Mouse (Mus musculus): ENCODE results near the gene Surf2. TPM values are rescaled to one million over a fixed set of nuclear protein-coding genes. Genes with fewer than 3 reads are reported as not detected.
"Not testable (repeated sequence)": the region's sequence is repeated elsewhere in the genome, so short reads cannot be mapped to it uniquely, and the experiment has no call there.

Gene Surf2
- 55.7 and 56.0 TPM in 2 replicates for polyA plus RNA-seq (2015; fragmentation: Nextera tagmentation; extraction: Ambion mirVana)

DNA sequence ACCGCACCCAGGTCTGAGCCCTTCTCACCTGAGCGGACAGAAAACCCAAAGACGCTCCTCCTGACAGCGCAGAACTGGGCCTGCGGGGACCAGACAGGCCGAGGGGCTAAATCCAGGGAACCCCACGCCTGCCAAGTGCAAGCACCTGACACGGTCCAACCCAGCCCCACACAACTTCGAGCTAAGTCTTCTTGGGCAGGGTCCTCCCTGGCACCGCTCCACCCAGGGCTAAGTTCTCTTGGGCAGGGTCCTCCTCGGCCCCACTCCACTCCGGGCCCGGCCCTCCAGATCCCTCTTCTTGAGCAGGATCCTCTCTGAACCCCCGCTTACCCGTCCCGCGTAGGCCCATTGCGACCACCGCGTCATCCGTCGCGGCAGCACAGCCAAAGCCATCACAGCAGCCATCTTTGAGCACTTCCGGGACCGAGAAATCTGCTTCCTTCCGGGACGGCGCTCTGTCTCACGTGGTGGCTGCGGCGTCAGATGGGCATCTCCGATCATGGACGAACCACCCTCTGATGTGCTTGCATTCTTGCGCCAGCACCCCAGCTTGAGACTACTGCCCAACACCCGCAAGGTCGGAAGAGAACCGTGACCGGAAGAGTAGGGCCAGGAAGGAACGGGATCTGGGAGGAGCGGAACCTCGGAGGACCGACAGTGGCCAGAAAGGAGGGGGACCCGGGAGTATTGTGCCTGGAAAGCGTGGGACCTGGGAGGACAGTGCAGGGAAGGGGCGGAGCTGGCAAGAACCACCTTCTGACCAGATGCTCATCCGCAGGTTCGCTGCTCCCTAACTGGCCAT, at the start of gene Surf2, which contains the start of gene Surf1:
Surf2 (plus strand) TSS at position 441 of the 802 bp plus-strand sequence.
Surf1 (minus strand) TSS at position 604 of the 802 bp plus-strand sequence.
- ATAC-seq (ENCODE audit: low FRiP score), result peak; percentile 80
- Histone ChIP-seq H3K27me3 (no peaks in the 10 kb centered on the region), H3K9ac (peak within 1 kb of the TSS; percentile 91), H3K4me2 (peak within 1 kb of the TSS; percentile 100), H3K36me3 (peaks cover 70% of the 10 kb centered on the region), H3K4me1 (replicated peaks) (peaks cover 51% of the 10 kb centered on the region), H3K27ac (peak within 1 kb of the TSS; percentile 83), H3K4me3 (peak within 1 kb of the TSS; percentile 62), H3K9me3 (no peaks in the 10 kb centered on the region)
- 2% methylated on average over 47 of the region's 47 CpGs for WGBS

DNA sequence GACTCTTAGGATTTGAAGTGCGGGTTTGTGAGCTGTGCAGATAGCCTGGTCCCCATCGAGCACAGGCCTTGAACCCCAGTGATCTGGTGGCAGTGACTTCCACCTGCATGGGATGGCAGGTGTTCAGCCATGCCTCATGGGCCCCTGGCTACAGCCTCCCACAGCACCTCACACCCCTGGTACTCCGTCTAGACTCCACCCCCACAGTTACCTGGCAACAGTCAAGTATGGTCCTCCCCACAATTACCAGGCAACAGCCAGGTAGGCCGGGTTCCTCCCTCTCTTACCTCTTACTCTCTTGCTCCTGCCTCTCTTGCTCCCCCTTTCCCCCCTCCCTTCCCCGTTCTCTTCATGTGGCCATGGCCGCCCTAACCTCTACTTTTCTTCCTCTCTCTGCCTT, 45.5 kb upstream of the Surf2 start:
- no peaks in the 10 kb centered on the region for H3K9me3 ChIP-seq
- H3K27me3 ChIP-seq, result no peaks in the 10 kb centered on the region
- H3K4me2 ChIP-seq, result no peak overlapping the region
- 75% methylated on average over 6 of the region's 6 CpGs for WGBS
- ATAC-seq (ENCODE audit: low FRiP score), result no peak
- no peak overlapping the region for H3K4me3 ChIP-seq
- H3K36me3 ChIP-seq, result no peaks in the 10 kb centered on the region
- no peak overlapping the region for H3K27ac ChIP-seq
- H3K9ac ChIP-seq, result no peak overlapping the region
- H3K4me1 ChIP-seq (replicated peaks), result no peaks in the 10 kb centered on the region

DNA sequence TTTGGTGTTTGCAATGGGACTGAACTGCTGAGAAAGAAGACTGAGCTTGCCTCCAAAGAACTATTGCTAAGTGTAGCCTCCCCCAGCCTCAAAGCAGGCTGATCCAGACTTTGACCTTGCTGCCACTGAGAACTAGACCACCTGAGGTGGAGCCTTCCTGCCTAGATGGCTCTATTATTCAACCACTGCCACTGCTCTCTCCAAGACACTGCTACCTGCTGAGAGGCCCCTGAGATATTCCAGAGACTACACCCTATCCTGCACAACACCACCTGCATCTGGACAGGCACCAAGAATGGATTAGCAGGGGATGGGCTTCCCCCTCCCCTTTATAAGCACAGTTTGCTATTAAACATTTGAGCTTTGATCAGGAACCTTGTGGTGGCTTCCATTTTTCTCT, 37.6 kb upstream of the Surf2 start:
- no peak for ATAC-seq (ENCODE audit: low FRiP score)
- no peak overlapping the region for H3K9ac ChIP-seq
- no peaks in the 10 kb centered on the region for H3K36me3 ChIP-seq

DNA sequence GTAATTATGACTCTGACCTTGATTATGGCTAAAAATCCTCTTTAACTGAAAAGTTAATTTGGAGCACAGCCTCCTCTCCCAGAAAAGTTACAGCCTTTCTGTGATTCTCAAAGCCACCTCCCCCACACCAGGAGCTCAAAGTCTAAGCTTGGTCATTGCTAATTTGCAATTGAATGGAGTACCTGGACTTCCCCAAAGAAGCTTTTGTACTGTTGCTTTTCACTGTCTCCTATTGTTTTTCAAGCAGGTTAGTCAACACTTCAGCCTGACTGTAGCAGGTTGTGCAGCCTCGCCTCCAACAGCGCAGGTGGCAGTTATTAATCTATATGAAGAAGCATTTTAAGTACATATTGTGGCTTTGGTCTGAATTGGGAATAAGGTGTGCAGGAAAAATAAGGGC, 30.6 kb upstream of the Surf2 start:
- 79% methylated on average over 2 of the region's 2 CpGs for WGBS
- ATAC-seq (ENCODE audit: low FRiP score), result not testable (repeated sequence)

More for the DNA sequence above, 37.6 kb upstream of the Surf2 start:
- no peak overlapping the region for H3K4me2 ChIP-seq
- H3K27ac ChIP-seq, result no peak overlapping the region
- no peaks in the 10 kb centered on the region for H3K27me3 ChIP-seq
- no peak overlapping the region for H3K4me3 ChIP-seq
- H3K9me3 ChIP-seq, result peaks cover 3% of the 10 kb centered on the region; the same call in 1 of the 2 replicates
- no peaks in the 10 kb centered on the region for H3K4me1 ChIP-seq (replicated peaks)

DNA sequence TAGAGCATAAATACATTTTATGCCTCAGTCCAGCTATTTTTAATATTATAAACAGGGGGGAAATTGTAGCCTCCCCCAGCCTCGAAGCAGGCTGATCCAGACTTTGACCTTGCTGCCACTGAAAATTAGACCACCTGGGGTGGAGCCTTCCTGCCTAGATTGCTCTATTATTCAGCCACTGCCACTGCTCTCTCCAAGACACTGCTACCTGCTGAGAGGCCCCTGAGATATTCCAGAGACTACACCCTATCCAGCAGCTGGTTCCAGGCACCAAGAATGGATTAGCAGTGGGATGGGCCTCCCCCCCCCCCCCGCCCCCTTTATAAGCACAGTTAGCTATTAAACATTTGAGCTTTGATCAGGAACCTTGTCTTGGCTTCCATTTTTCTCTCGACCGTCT, 30.0 kb upstream of the Surf2 start:
- H3K4me1 ChIP-seq (replicated peaks); ATAC-seq (ENCODE audit: low FRiP score); H3K27ac ChIP-seq; H3K4me2 ChIP-seq; H3K27me3 ChIP-seq; H3K9ac ChIP-seq; H3K4me3 ChIP-seq: not testable (repeated sequence)
- 74% methylated on average over 4 of the region's 4 CpGs for WGBS
- H3K9me3 ChIP-seq, result peaks cover 10% of the 10 kb centered on the region; the same call in 1 of the 2 replicates
- peaks cover 37% of the 10 kb centered on the region for H3K36me3 ChIP-seq

More for the DNA sequence above, 30.6 kb upstream of the Surf2 start:
- peaks cover 31% of the 10 kb centered on the region for H3K36me3 ChIP-seq
- not testable (repeated sequence) for H3K4me1 ChIP-seq (replicated peaks); H3K4me3 ChIP-seq; H3K27ac ChIP-seq; H3K27me3 ChIP-seq; H3K4me2 ChIP-seq; H3K9ac ChIP-seq
- peaks cover 10% of the 10 kb centered on the region; the same call in 1 of the 2 replicates for H3K9me3 ChIP-seq

DNA sequence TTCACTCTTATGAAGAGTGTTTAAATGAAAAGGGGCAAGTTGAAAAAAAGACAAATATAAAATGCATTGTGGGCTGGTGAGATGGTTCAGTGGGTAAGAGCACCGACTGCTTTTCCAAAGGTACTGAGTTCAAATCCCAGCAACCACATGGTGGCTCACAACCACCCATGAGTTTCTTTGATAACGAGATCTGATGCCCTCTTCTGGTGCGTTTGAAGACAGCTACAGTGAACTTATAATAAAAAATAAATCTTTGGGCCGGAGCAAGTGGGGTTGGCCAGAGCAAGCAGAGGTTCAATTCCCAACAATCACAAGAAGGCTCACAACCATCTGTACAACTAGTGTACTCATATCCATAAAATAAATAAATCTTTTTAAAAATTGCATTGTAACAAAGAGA, 20.3 kb upstream of the Surf2 start:
- WGBS, result 92% methylated on average over 4 of the region's 4 CpGs
- Histone ChIP-seq H3K27ac (no peak overlapping the region), H3K4me2 (no peak overlapping the region), H3K27me3 (no peaks in the 10 kb centered on the region), H3K4me1 (replicated peaks) (peaks cover 2% of the 10 kb centered on the region; the same call in 1 of the 2 replicates), H3K4me3 (no peak overlapping the region), H3K36me3 (peaks cover 89% of the 10 kb centered on the region), H3K9me3 (no peaks in the 10 kb centered on the region), H3K9ac (no peak overlapping the region)
- no peak for ATAC-seq (ENCODE audit: low FRiP score)

DNA sequence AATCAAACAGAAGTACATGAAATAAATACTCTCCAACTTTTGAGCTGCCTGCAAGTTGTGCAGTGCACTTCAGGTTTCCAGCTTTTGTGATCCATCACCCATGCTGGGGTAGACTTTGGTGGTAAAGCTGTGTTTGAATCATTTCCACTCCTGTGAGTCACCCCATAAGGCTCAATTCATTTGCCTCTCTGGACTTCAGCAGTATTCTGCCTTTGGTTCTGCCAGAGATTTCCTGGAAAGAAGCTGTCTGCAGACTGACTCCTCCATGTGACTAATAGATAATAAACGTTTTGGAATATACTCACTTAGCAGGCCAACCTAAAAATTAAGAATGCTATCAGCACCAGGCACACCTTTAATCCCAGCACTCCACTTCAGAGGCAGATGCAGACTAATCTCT, 15.4 kb upstream of the Surf2 start:
- ATAC-seq (ENCODE audit: low FRiP score), result no peak
- Histone ChIP-seq H3K4me1 (replicated peaks) (peaks cover 27% of the 10 kb centered on the region), H3K9ac (no peak overlapping the region), H3K4me3 (no peak overlapping the region), H3K36me3 (peaks cover 63% of the 10 kb centered on the region), H3K27me3 (no peaks in the 10 kb centered on the region), H3K9me3 (no peaks in the 10 kb centered on the region), H3K27ac (no peak overlapping the region), H3K4me2 (no peak overlapping the region)
- WGBS, result 84% methylated on average over 1 of the region's 1 CpGs

DNA sequence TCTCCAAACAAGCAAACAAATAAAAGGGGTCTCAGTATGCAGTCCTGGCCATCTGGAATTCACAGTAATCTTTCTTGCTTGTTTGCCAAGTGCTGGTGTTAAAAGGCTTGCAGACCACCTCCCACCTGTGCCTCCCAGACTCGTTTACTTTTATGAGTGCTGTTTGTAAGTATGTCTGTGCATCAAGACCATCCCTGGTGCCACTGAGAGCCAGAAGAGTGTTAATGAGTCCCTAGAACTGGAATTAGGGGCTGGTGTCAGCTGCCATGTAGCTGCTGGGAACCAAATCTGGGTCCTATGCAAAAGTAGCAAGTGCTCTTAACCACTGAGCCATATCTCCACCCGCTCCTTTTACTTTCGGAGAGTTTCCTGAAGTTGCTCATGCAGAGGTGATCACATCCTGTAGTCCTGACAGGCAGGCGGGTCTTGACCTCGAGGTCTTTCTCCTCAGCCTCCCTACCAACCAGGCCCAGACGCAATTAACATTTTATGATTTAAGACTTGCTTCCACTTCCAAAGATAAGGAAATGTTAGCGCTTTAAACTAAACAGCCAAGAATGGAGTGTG, 14.2 kb upstream of the Surf2 start:
- H3K4me3 ChIP-seq, result peak overlapping the region; percentile 64
- peak overlapping the region; percentile 75 for H3K4me2 ChIP-seq
- no peaks in the 10 kb centered on the region for H3K9me3 ChIP-seq
- peak overlapping the region; percentile 83 for H3K9ac ChIP-seq
- 16% methylated on average over 7 of the region's 7 CpGs for WGBS
- no peak for ATAC-seq (ENCODE audit: low FRiP score)
- no peak overlapping the region for H3K27ac ChIP-seq
- H3K27me3 ChIP-seq, result no peaks in the 10 kb centered on the region
- H3K4me1 ChIP-seq (replicated peaks), result peaks cover 27% of the 10 kb centered on the region
- peaks cover 63% of the 10 kb centered on the region for H3K36me3 ChIP-seq

DNA sequence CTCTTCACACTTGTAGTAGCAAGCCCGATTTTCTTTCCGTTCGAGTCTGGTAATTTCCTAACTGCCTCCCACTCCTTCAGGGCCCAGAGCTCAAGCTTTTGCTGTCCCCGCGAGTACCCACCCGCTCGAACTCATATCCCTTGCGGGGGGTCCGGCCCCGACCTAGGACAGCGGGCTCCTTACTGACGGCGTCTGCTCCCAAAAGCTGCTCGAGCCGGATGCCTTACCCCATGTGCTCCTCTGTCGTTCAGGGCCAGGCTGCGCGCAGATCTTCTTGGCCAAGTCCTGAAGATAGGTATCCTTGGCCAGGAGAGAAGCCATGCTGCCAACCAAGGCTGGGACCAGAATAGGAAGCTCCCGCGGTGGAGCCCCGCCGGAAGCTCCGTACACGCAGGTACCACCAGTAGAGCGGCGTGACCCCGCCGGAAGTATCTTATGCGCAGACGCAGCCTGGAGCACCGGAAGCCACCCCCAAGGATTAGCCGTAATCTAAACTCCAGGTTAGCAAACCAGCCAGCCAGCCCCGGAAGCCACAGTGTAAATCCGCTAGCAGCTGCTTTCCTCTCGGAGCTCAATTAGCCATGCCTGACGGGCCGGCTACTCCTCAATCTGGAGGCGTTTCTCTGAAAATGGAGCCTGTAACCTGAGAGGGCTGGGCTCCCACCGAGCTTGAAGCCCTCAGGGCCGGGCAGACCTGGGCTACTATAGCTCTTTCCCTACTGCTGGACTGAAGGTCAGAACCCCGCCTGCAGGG, 13.5 kb upstream of the Surf2 start, which contains the start of gene Surf6:
Surf6 (minus strand) TSS at position 413 of the 754 bp plus-strand sequence.
- Histone ChIP-seq H3K27ac (peak within 1 kb of the TSS; percentile 92), H3K4me2 (peak within 1 kb of the TSS; percentile 75), H3K4me1 (replicated peaks) (peaks cover 32% of the 10 kb centered on the region), H3K9me3 (no peaks in the 10 kb centered on the region), H3K27me3 (no peaks in the 10 kb centered on the region), H3K36me3 (peaks cover 63% of the 10 kb centered on the region), H3K9ac (peak within 1 kb of the TSS; percentile 83), H3K4me3 (peak within 1 kb of the TSS; percentile 64)
- ATAC-seq (ENCODE audit: low FRiP score), result peak; percentile 95
- under 1% methylated on average over 41 of the region's 41 CpGs for WGBS

DNA sequence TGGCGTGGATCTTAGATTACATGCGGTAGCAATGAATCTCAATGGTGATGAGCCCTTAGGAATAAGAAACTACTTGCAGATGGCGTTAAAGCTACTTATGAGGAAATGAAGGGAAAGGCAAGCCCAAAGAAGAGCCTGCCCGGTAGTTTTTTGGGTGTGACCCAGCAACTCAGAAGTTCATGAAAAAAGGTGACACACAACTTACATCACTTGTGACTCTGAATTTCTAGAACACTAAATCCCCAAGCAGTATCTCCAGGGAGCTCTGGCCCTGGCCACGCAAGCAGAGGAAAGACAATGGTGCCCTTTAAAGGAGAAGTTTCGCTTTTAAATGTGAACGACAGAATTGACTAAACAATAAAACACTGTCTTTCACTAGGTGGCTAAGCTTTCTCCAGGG, 12.9 kb upstream of the Surf2 start:
- no peaks in the 10 kb centered on the region for H3K9me3 ChIP-seq
- peaks cover 63% of the 10 kb centered on the region for H3K36me3 ChIP-seq
- peak overlapping the region; percentile 92 for H3K27ac ChIP-seq
- H3K4me3 ChIP-seq, result peak overlapping the region; percentile 64
- ATAC-seq (ENCODE audit: low FRiP score), result no peak
- peak overlapping the region; percentile 83 for H3K9ac ChIP-seq
- H3K4me1 ChIP-seq (replicated peaks), result peaks cover 39% of the 10 kb centered on the region
- no peaks in the 10 kb centered on the region for H3K27me3 ChIP-seq
- 13% methylated on average over 7 of the region's 7 CpGs for WGBS
- peak overlapping the region; percentile 75 for H3K4me2 ChIP-seq

DNA sequence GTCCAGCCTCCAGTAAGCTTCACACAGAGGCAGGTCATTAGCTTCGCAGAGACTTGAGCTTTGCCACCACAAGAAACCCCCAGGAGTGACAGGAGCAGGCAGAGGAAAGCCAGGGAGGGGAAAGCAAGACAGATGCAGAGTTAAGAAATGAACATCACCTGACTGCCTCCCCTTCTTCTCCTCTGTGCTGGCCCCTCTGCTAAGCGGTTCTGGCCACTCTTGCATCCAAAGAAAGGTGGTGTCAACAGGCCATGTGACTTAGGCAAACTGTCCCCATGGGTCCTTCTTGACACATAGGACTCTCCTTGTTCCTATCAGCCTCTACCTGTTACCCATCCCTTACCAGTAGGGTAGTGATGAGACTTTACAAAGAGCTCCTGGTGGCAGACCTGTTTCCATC, 10.2 kb upstream of the Surf2 start:
- Histone ChIP-seq H3K9ac (no peak overlapping the region), H3K4me2 (no peak overlapping the region), H3K36me3 (peaks cover 46% of the 10 kb centered on the region), H3K4me1 (replicated peaks) (peaks cover 55% of the 10 kb centered on the region), H3K27me3 (no peaks in the 10 kb centered on the region), H3K4me3 (no peak overlapping the region), H3K27ac (no peak overlapping the region), H3K9me3 (no peaks in the 10 kb centered on the region)
- WGBS, result 91% methylated on average over 2 of the region's 2 CpGs
- ATAC-seq (ENCODE audit: low FRiP score), result no peak

DNA sequence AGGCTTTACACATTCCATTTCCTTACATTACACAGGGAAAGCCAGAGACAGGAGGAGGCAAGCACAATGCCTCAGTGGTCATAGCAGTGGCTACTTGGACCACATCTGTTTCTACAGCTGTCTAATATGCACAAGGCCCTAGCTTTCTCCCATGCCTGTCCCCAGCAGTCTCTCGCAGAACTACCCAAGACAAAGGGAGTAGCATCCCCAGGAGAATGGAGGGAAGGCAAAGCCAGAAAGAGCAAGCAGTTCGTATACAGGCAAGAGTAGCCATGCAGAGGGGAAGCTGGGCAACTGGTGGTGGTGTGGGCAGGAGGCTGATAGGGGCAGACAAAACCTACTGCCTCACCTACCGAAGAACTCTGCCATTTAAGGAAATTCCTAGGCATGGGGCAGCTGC, 9.7 kb upstream of the Surf2 start:
- 93% methylated on average over 3 of the region's 3 CpGs for WGBS
- Histone ChIP-seq H3K27ac (no peak overlapping the region), H3K27me3 (no peaks in the 10 kb centered on the region), H3K9ac (0 out of 2 replicates have a peak overlapping the region, but pooled peaks have one; percentile 31), H3K36me3 (peaks cover 46% of the 10 kb centered on the region), H3K9me3 (no peaks in the 10 kb centered on the region), H3K4me1 (replicated peaks) (peaks cover 50% of the 10 kb centered on the region), H3K4me3 (no peak overlapping the region), H3K4me2 (no peak overlapping the region)
- no peak for ATAC-seq (ENCODE audit: low FRiP score)
